15 mouse cellular contexts compared by ENCODE assay signal in genomic region chr8:94439691-94440090, GRCm38 (mm10).
"Had no signal": no experiment of that assay in that cellular context is flagged by ENCODE, and none has a peak within 500 bp of the region (broad histone marks: within the 10 kb centered on the region; RNA-seq: fewer than 3 reads in every experiment).

No protein-coding gene starts in this region.

- H3K4me2 ChIP-seq: neural tube, embryonic 12.5 days; neural tube, embryonic 13.5 days; neural tube, embryonic 15.5 days; stomach, embryonic 15.5 days had no signal

- H3K4me1 ChIP-seq: neural tube, embryonic 12.5 days; neural tube, embryonic 13.5 days; neural tube, embryonic 15.5 days; stomach, embryonic 15.5 days had no signal

- H3K27me3 ChIP-seq: stomach, embryonic 15.5 days had no signal

- DNase-seq: retina, postnatal 1 day; right cerebral cortex, adult 18-20 months; right cerebral cortex, postnatal 14 days; right cerebral cortex, postnatal 25 days; right cerebral cortex, postnatal 4 days; spleen, adult 18-20 months; thymus, adult 18-20 months; thymus, adult 2 months; thymus, postnatal 14 days; thymus, postnatal 25 days; thymus, postnatal 36 days had no signal

- H3K4me3 ChIP-seq: neural tube, embryonic 12.5 days; neural tube, embryonic 13.5 days; neural tube, embryonic 15.5 days; stomach, embryonic 15.5 days had no signal

- H3K9me3 ChIP-seq: neural tube, embryonic 12.5 days; neural tube, embryonic 13.5 days; neural tube, embryonic 15.5 days; stomach, embryonic 15.5 days had no signal

- H3K27ac ChIP-seq: neural tube, embryonic 12.5 days; neural tube, embryonic 13.5 days; neural tube, embryonic 15.5 days; stomach, embryonic 15.5 days had no signal

- H3K9ac ChIP-seq: neural tube, embryonic 12.5 days; neural tube, embryonic 13.5 days; neural tube, embryonic 15.5 days; stomach, embryonic 15.5 days had no signal

- H3K36me3 ChIP-seq: neural tube, embryonic 12.5 days; neural tube, embryonic 13.5 days; neural tube, embryonic 15.5 days; stomach, embryonic 15.5 days had no signal
